Mouse (Mus musculus) stomach, embryonic 15.5 days (tissue): ENCODE data around the gene Stk32b. TPM values are rescaled to one million over a fixed set of nuclear protein-coding genes. Genes with fewer than 3 reads are reported as not detected.

ENCODE experiments used
- ATAC-seq: fragments of 200-750 bp; cut with Nextera tagmentation; 2 replicates; pipeline ENCODE4 v1.8.0; 2017; ENCODE audit warnings: low read depth, moderate number of reproducible peaks, moderate TSS enrichment; ENCODE audit not compliant: insufficient read depth, low FRiP score
- H3K27ac ChIP-seq: fragments of 300-500 bp; sonication (generic); 2 replicates; pipeline ENCODE4 v1.5.1; 2015; ENCODE audit warnings: mild to moderate bottlenecking, inconsistent platforms
- H3K27me3 ChIP-seq: fragments of 300-500 bp; sonication (generic); replicated peaks from 2 replicates; pipeline ENCODE4 v1.6.1; 2015; ENCODE audit warnings: inconsistent platforms
- H3K36me3 ChIP-seq: fragments of 300-500 bp; sonication (generic); 2 replicates; pipeline ENCODE4 v1.6.1; 2015; ENCODE audit warnings: inconsistent platforms
- H3K4me1 ChIP-seq: fragments of 300-500 bp; sonication (generic); 2 replicates; pipeline ENCODE4 v1.6.1; 2015; ENCODE audit warnings: inconsistent platforms
- H3K4me2 ChIP-seq: fragments of 300-500 bp; sonication (generic); 2 replicates; pipeline ENCODE4 v1.6.1; 2015; ENCODE audit warnings: mild to moderate bottlenecking, inconsistent platforms
- H3K4me3 ChIP-seq: fragments of 300-500 bp; sonication (generic); replicated peaks from 2 replicates; pipeline ENCODE4 v1.5.1; 2015; ENCODE audit warnings: inconsistent platforms
- H3K9ac ChIP-seq: fragments of 300-500 bp; sonication (generic); 2 replicates; pipeline ENCODE4 v1.6.1; 2015; ENCODE audit warnings: inconsistent platforms
- H3K9me3 ChIP-seq: fragments of 300-500 bp; sonication (generic); 2 replicates; pipeline ENCODE4 v1.6.1; 2016; ENCODE audit warnings: inconsistent platforms
- WGBS: fragments of 180-500 bp; shearing (Covaris S2); methylation state at CpG from one replicate; pipeline ENCODE4 v1.1.7; 2015; 5-methylcytosine and 5-hydroxymethylcytosine counted together
- polyA plus RNA-seq: library from polyadenylated mRNA; unstranded; fragments of >200 nt; fragmentation: Nextera tagmentation; extraction: Ambion mirVana; gene quantifications from 2 replicates; pipeline ENCODE4 v1.2.1, GENCODE M21; 2015

Gene Stk32b
- polyA plus RNA-seq, 1 experiment from 2014 or later: 0.55 TPM

DNA sequence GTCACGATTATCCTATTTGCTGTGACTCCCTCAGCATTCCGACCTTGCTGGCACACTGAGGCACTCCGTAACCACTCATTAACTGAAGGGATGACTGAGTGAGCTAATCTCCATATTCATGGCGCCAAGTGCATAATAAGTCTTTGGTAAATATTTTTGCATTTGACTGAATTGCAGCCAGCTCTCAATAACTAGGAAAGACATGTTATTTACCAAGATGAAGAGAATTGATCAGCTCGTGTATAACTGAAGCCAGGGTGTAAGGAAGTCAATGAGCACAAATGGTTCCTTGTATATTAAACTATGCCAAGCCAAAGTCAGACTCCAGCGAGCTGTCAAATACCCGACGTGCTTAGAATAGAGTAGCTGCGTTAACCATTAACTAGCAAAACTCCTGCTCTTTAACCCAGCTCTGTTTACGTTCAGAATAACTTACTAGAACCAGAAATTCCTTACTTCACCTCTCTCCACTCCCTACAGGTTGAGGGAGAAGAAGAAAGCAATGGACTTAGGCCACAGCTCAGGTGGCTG is 66.2 kb downstream of the Stk32b start:
- no peaks in the 10 kb centered on the region for H3K27me3 ChIP-seq
- no peak overlapping the region for H3K4me2 ChIP-seq
- peak; percentile 90 for ATAC-seq
- H3K9ac ChIP-seq: no peak overlapping the region
- H3K27ac ChIP-seq: peak overlapping the region; percentile 40; the same call in 1 of the 2 replicates
- no peaks in the 10 kb centered on the region for H3K4me1 ChIP-seq
- whole genome bisulfite sequencing: 48% methylated on average over 10 of the region's 10 CpGs
- H3K4me3 ChIP-seq: no peak overlapping the region
- H3K9me3 ChIP-seq: no peaks in the 10 kb centered on the region
- no peaks in the 10 kb centered on the region for H3K36me3 ChIP-seq

DNA sequence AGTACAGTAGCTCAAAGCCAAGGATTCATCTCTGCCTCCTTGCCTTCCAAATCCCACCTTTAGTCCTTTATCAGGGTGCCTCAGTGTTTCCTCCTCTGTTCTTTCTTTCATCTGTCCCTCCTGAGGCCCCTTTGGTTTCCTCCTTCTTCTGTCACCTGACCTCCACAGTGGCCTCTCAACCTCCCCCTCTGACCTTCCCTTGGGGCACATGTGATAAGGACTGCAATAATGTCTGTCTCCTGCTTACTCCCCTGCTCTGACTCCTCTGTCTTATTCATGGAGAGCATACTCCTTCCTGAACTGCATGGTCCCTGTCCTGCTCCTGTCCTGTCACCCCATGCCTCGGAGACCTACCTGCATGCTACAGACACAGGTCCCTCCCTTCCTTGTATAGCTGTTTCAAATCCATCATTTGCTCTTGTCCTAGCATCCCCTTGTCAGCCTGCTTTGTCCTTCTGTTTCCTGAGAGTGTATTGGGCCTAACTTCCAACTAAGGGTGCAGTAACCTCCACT is 66.8 kb downstream of the Stk32b start:
- Histone ChIP-seq H3K27ac (no peak overlapping the region), H3K9ac (no peak overlapping the region), H3K9me3 (no peaks in the 10 kb centered on the region), H3K4me2 (no peak overlapping the region), H3K4me1 (no peaks in the 10 kb centered on the region), H3K36me3 (no peaks in the 10 kb centered on the region), H3K4me3 (no peak overlapping the region), H3K27me3 (no peaks in the 10 kb centered on the region)
- no peak for ATAC-seq
- 57% methylated on average over 1 of the region's 1 CpGs for WGBS

DNA sequence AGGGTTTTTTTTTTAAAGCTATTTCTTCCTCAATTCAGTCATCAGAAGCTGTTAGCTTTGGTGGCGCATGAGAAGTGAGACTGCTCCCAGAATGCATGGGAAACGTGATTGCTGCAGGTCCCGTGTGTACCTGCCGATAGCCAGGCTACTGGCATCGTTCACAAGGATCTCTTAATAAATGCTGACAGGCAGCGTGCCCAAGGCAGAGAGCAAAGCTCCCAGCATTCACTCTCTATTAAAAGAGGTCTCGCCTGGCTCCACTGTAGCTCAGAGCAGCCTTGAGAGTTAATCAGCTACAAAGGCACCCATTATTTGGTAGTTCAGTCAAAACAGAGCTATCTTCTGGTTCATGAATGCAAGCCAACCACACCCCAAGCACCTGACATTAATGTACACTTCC is 72.9 kb downstream of the Stk32b start:
- no peak overlapping the region for H3K4me3 ChIP-seq
- no peak overlapping the region for H3K27ac ChIP-seq
- no peaks in the 10 kb centered on the region for H3K27me3 ChIP-seq
- H3K9me3 ChIP-seq: no peaks in the 10 kb centered on the region
- no peak overlapping the region for H3K9ac ChIP-seq
- H3K4me1 ChIP-seq: no peaks in the 10 kb centered on the region
- no peak for ATAC-seq
- 75% methylated on average over 7 of the region's 7 CpGs for WGBS
- no peaks in the 10 kb centered on the region for H3K36me3 ChIP-seq
- no peak overlapping the region for H3K4me2 ChIP-seq

GRCm38 (mm10) chr5:37642486-37642885 is 74.5 kb downstream of the Stk32b start:
- Histone ChIP-seq H3K4me3 (no peak overlapping the region), H3K9me3 (no peaks in the 10 kb centered on the region), H3K4me2 (no peak overlapping the region), H3K27me3 (no peaks in the 10 kb centered on the region), H3K36me3 (no peaks in the 10 kb centered on the region), H3K27ac (no peak overlapping the region), H3K9ac (no peak overlapping the region), H3K4me1 (no peaks in the 10 kb centered on the region)
- no peak for ATAC-seq
- WGBS: 75% methylated on average over 7 of the region's 7 CpGs

GRCm38 (mm10) chr5:37634791-37635190 is 82.2 kb downstream of the Stk32b start:
- ATAC-seq: no peak
- Histone ChIP-seq H3K36me3 (no peaks in the 10 kb centered on the region), H3K4me2 (no peak overlapping the region), H3K27ac (no peak overlapping the region), H3K4me1 (no peaks in the 10 kb centered on the region), H3K27me3 (no peaks in the 10 kb centered on the region), H3K9me3 (no peaks in the 10 kb centered on the region), H3K9ac (no peak overlapping the region), H3K4me3 (no peak overlapping the region)
- WGBS: 88% methylated on average over 2 of the region's 2 CpGs

DNA sequence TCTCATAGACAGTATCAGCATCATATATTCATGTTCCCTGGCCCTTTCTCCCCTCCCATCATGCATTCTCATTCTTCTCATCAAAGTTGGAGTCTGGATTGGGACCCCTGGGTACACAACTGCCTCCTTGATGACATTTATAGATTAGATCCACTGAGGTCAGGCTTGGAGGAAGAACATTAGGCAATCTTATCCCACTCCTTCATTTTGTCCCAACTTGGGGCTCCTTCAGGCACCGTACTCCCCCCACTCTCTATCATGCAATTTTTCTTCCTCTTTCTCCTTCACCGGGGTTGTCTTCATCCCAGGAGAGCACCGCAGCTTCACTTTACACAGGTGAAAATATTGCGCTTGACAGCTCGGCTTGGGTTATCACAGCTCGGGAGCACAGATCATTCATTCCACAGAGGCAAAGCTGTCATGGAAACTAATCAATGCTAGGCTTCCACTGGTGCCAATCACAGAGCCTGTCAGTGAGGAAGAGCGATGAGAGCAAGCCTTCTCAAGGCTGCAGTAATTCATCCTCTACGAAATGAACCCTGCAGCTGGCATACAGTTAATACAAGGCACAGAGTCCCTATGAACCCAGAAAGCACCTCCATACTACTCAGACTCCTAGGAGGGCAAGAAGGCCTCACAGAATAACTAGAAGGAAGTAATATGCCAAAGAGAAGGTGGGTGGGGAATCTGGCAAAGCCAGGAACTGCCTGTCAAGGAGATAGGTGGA is 89.4 kb downstream of the Stk32b start:
- Histone ChIP-seq H3K4me3 (no peak overlapping the region), H3K36me3 (no peaks in the 10 kb centered on the region), H3K27ac (no peak overlapping the region), H3K9me3 (no peaks in the 10 kb centered on the region), H3K4me1 (no peaks in the 10 kb centered on the region), H3K27me3 (no peaks in the 10 kb centered on the region), H3K9ac (no peak overlapping the region), H3K4me2 (no peak overlapping the region)
- ATAC-seq: no peak
- whole genome bisulfite sequencing: 84% methylated on average over 8 of the region's 8 CpGs

DNA sequence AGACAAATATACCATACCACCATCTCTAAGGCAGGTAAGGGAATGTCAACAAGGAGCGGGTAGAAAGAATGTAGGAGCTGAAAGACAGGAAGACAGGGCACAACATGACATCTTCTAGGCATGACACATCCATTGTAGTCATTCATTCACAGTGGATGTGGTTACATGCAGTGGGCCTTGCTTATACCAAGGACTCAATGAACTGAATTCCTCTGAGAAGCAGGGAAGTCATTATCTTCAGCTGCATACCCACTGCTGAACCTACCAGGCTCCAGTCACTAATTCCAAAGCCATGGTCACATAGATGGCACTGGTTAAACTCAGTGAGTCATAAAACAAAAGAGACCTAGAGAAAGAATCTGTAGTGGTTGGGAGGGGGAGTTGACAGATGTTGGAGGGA is 105.1 kb downstream of the Stk32b start:
- H3K27me3 ChIP-seq: no peaks in the 10 kb centered on the region
- 72% methylated on average over 1 of the region's 1 CpGs for WGBS
- no peak for ATAC-seq

DNA sequence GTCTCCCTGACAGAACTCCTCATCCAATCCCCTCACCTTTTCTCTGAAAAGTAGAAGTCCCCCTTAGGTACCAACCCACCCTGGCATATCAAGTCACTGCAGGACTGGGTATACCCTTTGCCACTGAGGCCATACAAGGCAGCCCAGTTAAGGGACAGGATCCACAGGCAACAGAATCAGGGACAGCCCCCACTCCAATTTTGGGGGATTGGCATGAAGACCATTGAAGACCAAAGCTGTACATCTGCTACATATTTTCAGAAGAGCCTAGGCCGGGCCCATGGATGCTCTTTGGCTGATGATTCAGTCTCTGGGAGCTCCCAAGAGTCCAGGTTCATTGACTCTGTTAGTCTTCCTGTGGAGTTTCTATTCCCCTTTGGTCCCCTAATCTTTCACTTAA is 117.4 kb downstream of the Stk32b start:
- ATAC-seq: no peak
- H3K4me1 ChIP-seq: no peaks in the 10 kb centered on the region
- no peak overlapping the region for H3K4me2 ChIP-seq
- no peak overlapping the region for H3K27ac ChIP-seq
- no peaks in the 10 kb centered on the region for H3K27me3 ChIP-seq
- H3K36me3 ChIP-seq: no peaks in the 10 kb centered on the region
- H3K9me3 ChIP-seq: no peaks in the 10 kb centered on the region
- H3K9ac ChIP-seq: no peak overlapping the region
- 74% methylated on average over 1 of the region's 1 CpGs for WGBS
- no peak overlapping the region for H3K4me3 ChIP-seq

More for the DNA sequence above, 105.1 kb downstream of the Stk32b start:
- H3K36me3 ChIP-seq: no peaks in the 10 kb centered on the region
- no peak overlapping the region for H3K27ac ChIP-seq
- H3K9ac ChIP-seq: no peak overlapping the region
- no peak overlapping the region for H3K4me2 ChIP-seq
- no peak overlapping the region for H3K4me3 ChIP-seq
- H3K9me3 ChIP-seq: no peaks in the 10 kb centered on the region
- H3K4me1 ChIP-seq: no peaks in the 10 kb centered on the region

GRCm38 (mm10) chr5:37598271-37598670 is 118.7 kb downstream of the Stk32b start:
- H3K4me3 ChIP-seq: no peak overlapping the region
- H3K27ac ChIP-seq: no peak overlapping the region
- no peaks in the 10 kb centered on the region for H3K9me3 ChIP-seq
- no peaks in the 10 kb centered on the region for H3K4me1 ChIP-seq
- no peak overlapping the region for H3K4me2 ChIP-seq
- H3K36me3 ChIP-seq: no peaks in the 10 kb centered on the region
- no peak overlapping the region for H3K9ac ChIP-seq
- no peaks in the 10 kb centered on the region for H3K27me3 ChIP-seq
- ATAC-seq: no peak
- 88% methylated on average over 4 of the region's 4 CpGs for WGBS

- no peaks in the 10 kb centered on the region for H3K9me3 ChIP-seq
- no peak for ATAC-seq
- WGBS: 83% methylated on average over 5 of the region's 5 CpGs
- H3K4me2 ChIP-seq: no peak overlapping the region
- H3K4me1 ChIP-seq: no peaks in the 10 kb centered on the region
- H3K36me3 ChIP-seq: no peaks in the 10 kb centered on the region
- H3K4me3 ChIP-seq: no peak overlapping the region
- no peaks in the 10 kb centered on the region for H3K27me3 ChIP-seq
- H3K9ac ChIP-seq: no peak overlapping the region
- H3K27ac ChIP-seq: no peak overlapping the region
Measured at GRCm38 (mm10) chr5:37592411-37592810, 124.6 kb downstream of the Stk32b start.

DNA sequence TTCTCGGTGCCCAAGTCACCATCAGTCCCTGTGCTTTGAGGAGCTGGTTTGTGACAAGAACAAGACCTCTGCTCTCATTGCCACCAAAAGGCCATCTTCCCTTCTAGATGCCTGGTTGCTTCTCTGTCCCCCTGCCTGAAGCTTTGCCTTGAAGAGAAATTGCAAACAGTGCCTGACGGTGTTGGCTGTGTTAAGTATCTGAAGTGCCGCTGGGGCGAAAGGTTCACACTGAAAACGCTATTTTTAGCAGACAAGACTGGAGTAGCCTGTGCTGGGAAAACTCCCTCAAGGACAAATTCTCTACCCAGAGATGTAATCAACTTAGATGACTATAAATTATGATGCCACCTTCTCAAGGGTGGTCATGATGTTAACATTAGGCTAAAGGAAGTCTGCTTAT is 129.1 kb downstream of the Stk32b start:
- no peaks in the 10 kb centered on the region for H3K9me3 ChIP-seq
- no peaks in the 10 kb centered on the region for H3K4me1 ChIP-seq
- no peak overlapping the region for H3K9ac ChIP-seq
- no peak overlapping the region for H3K4me2 ChIP-seq
- H3K27ac ChIP-seq: no peak overlapping the region
- 45% methylated on average over 5 of the region's 5 CpGs for WGBS
- ATAC-seq: no peak
- no peaks in the 10 kb centered on the region for H3K36me3 ChIP-seq
- no peak overlapping the region for H3K4me3 ChIP-seq
- H3K27me3 ChIP-seq: no peaks in the 10 kb centered on the region

DNA sequence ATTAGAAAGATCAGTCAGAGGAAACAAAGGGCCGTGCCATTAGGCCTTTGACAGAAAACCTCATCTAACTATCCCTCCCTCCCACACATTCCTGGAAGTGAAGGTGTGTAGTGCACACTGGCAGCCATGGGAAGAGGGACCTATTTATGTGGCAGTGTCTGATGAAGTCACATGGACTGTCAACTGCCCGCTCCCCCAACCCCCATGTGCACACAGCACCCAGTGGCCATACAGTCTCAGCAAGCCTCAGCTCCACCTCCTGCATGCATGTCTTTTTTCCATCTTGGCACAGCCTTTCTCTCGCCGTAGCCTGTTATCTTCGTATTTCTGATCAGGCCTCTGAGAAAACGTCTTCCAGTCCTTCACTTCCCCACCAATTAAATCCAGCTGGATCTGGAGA is 130.9 kb downstream of the Stk32b start:
- H3K4me1 ChIP-seq: no peaks in the 10 kb centered on the region
- WGBS: 78% methylated on average over 6 of the region's 6 CpGs
- H3K36me3 ChIP-seq: no peaks in the 10 kb centered on the region
- H3K9ac ChIP-seq: no peak overlapping the region
- no peaks in the 10 kb centered on the region for H3K9me3 ChIP-seq
- no peak overlapping the region for H3K4me3 ChIP-seq
- no peak for ATAC-seq
- H3K27ac ChIP-seq: no peak overlapping the region
- H3K27me3 ChIP-seq: no peaks in the 10 kb centered on the region
- H3K4me2 ChIP-seq: no peak overlapping the region
